Mouse (Mus musculus): Measurements from ENCODE around the gene Bhlhb9. TPM values are rescaled to one million over a fixed set of nuclear protein-coding genes. Genes with fewer than 3 reads are reported as not detected.
"Not testable (repeated sequence)": the region's sequence is repeated elsewhere in the genome, so short reads cannot be mapped to it uniquely, and the experiment has no call there.

Gene Bhlhb9
- polyA plus RNA-seq (2015; fragmentation: Nextera tagmentation; extraction: Ambion mirVana) = 114 and 115 TPM in 2 replicates

DNA sequence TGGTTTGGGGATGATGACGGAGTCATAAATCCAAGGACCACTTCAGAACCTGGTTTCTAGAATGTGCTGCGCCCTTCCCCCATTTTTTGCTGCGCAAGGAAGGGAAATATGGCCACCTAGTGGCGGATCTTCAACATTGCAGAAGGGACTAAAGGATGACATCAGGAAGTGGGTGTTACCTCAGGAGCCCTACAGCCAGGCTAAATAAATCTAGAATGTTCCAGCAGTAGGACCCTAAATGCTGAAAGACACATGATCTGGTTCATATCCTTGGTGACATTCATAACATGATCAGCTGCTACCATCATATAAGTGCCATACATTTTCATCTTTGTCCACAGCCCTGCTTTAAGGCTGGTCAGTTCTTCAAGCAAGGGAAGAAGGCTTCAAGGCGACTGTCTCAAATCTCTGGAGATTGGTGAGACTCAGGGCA lies at the start of gene Bhlhb9:
Gene Bhlhb9, plus strand, starts transcription at position 383 of the 433 bp plus-strand sequence.
- 0 out of 2 replicates have a peak, but pooled peaks have one; percentile 0 for ATAC-seq (ENCODE audit: low FRiP score, low read depth)
- H3K27me3 ChIP-seq; H3K4me1 ChIP-seq (replicated peaks); H3K9me3 ChIP-seq; H3K36me3 ChIP-seq: not testable (repeated sequence)
- Histone ChIP-seq H3K4me2 (peak within 1 kb of the TSS; percentile 53), H3K9ac (peak within 1 kb of the TSS; percentile 68), H3K4me3 (peak within 1 kb of the TSS; percentile 62), H3K27ac (replicated peaks) (peak within 1 kb of the TSS; percentile 85)
- WGBS = 23% methylated on average over 5 of the region's 5 CpGs

DNA sequence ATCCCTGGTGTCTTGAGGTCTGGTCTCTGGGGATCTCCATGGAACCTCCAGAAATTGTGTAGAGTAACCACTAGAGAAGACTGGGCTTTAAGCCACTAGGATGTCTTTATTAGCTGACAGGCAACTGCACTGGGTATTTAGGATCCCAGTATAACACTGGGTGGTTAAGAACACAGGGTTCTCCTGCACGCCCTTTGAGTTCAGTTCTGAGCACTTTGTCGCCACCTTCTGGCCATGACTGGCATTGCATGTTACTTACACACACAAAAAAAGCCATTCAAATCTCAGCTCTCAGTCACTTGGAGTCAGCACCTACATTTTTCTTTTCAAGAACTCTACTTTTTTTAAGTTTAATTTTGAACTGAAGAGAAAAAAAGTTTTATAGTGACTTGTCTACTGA lies 44.6 kb upstream of the Bhlhb9 start:
- H3K4me2 ChIP-seq = no peak overlapping the region
- H3K27ac ChIP-seq (replicated peaks) = no peak overlapping the region
- no peaks in the 10 kb centered on the region for H3K9me3 ChIP-seq
- 11% methylated on average over 2 of the region's 2 CpGs for WGBS
- H3K36me3 ChIP-seq = peaks cover 3% of the 10 kb centered on the region; the same call in 1 of the 2 replicates
- H3K9ac ChIP-seq = no peak overlapping the region
- no peaks in the 10 kb centered on the region for H3K27me3 ChIP-seq
- H3K4me1 ChIP-seq (replicated peaks) = no peaks in the 10 kb centered on the region
- ATAC-seq (ENCODE audit: low FRiP score, low read depth) = no peak; the same call in 1 of the 2 replicates
- no peak overlapping the region for H3K4me3 ChIP-seq

DNA sequence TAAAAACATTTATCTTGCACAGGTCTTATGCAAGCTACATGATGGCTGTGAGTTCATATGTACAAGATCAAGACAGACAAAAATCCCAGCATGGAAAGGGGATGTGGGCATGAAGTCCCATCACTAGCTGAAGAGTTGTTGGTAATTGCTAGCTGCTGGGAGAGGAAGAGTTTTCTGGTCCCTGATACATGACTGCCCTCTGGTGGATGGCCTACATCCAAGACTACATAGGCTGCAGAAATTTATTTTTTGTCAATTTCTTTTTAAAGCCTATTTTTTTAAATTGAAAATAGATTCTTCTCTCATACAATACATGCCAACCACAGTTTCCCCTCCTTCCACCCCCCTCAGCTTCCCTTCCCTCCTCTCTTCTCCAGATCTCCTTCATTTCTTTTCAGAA lies 35.7 kb upstream of the Bhlhb9 start:
- ATAC-seq (ENCODE audit: low FRiP score, low read depth) = no peak
- Histone ChIP-seq H3K36me3 (no peaks in the 10 kb centered on the region), H3K4me3 (no peak overlapping the region)

DNA sequence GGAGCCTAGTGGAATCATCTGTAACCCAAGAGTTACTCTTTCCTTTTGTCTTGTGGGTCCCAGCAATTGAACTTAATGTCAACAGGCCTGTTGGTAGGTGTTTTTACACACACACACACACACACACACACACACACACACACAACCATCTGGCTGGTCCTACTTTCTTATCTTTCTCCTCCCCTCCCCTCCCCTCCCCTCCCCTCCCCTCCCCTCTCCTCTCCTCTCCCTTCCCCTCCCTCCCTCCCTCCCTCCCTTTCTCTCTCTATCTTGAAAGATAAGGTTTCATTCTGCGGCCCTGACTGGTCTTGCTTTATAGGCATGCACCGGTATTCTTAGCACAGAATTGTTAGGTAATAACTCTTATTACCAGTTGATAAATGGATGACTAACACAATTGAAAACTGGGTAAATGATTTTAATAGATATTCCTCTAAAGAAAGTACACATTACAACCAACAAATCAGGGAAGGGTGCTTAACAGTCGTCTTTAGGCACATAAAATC lies 29.3 kb upstream of the Bhlhb9 start:
- H3K4me1 ChIP-seq (replicated peaks) = no peaks in the 10 kb centered on the region
- H3K27me3 ChIP-seq = no peaks in the 10 kb centered on the region
- H3K4me3 ChIP-seq = no peak overlapping the region
- H3K27ac ChIP-seq (replicated peaks) = no peak overlapping the region
- H3K9me3 ChIP-seq = no peaks in the 10 kb centered on the region
- ATAC-seq (ENCODE audit: low FRiP score, low read depth) = no peak
- 88% methylated on average over 2 of the region's 3 CpGs for WGBS
- H3K9ac ChIP-seq = no peak overlapping the region
- no peak overlapping the region for H3K4me2 ChIP-seq
- no peaks in the 10 kb centered on the region for H3K36me3 ChIP-seq

More for the DNA sequence above, 35.7 kb upstream of the Bhlhb9 start:
- Histone ChIP-seq H3K9me3 (no peaks in the 10 kb centered on the region), H3K4me2 (no peak overlapping the region), H3K27ac (replicated peaks) (no peak overlapping the region), H3K9ac (no peak overlapping the region), H3K4me1 (replicated peaks) (no peaks in the 10 kb centered on the region), H3K27me3 (no peaks in the 10 kb centered on the region)

DNA sequence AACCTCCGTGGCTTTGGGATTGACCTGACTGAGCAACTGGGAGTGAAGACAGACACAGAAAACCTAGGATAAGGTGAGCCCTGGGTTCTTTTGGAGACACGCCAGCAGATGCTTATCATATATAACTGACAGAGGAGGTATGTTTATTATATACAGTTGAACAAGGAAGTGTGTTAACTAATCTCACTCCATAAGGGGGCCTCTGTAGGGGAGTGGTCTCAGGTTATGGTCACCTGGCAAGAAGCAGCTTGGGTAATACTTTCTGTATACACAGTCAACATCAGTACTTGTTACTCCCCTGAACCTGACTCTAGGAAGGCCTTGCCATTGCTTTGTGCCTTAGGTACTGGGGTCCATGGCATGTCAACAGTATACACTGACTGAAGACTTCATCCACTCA lies 28.8 kb upstream of the Bhlhb9 start:
- 86% methylated on average over 2 of the region's 2 CpGs for WGBS
- no peaks in the 10 kb centered on the region for H3K9me3 ChIP-seq
- H3K36me3 ChIP-seq = no peaks in the 10 kb centered on the region
- H3K4me1 ChIP-seq (replicated peaks) = no peaks in the 10 kb centered on the region
- no peak overlapping the region for H3K4me2 ChIP-seq
- H3K27me3 ChIP-seq = no peaks in the 10 kb centered on the region
- no peak for ATAC-seq (ENCODE audit: low FRiP score, low read depth)
- H3K27ac ChIP-seq (replicated peaks) = no peak overlapping the region
- H3K4me3 ChIP-seq = no peak overlapping the region
- H3K9ac ChIP-seq = no peak overlapping the region

DNA sequence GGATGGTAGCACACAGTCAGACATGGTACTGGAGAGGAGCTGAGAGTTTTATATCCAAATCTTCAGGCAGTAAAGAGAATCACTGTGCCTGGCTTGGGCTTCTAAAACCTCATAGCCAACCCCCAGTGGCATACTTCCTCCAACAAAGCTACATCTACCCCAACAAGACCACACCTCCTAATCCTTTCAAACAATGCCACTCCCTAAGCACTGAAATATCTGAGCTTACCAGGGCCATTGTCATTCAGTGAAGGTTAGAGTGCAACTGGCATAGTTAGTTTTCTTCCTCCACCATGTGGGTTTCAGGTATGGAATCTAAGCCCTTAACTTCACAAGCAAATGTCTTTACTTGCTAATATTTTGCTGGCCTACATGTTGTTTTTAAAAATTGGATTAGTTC lies 5.9 kb upstream of the Bhlhb9 start:
- no peak overlapping the region for H3K27ac ChIP-seq (replicated peaks)
- no peaks in the 10 kb centered on the region for H3K4me1 ChIP-seq (replicated peaks)
- ATAC-seq (ENCODE audit: low FRiP score, low read depth) = no peak
- no peak overlapping the region for H3K9ac ChIP-seq
- H3K27me3 ChIP-seq = no peaks in the 10 kb centered on the region
- no peaks in the 10 kb centered on the region for H3K9me3 ChIP-seq
- H3K36me3 ChIP-seq = no peaks in the 10 kb centered on the region
- no peak overlapping the region for H3K4me2 ChIP-seq
- H3K4me3 ChIP-seq = no peak overlapping the region

DNA sequence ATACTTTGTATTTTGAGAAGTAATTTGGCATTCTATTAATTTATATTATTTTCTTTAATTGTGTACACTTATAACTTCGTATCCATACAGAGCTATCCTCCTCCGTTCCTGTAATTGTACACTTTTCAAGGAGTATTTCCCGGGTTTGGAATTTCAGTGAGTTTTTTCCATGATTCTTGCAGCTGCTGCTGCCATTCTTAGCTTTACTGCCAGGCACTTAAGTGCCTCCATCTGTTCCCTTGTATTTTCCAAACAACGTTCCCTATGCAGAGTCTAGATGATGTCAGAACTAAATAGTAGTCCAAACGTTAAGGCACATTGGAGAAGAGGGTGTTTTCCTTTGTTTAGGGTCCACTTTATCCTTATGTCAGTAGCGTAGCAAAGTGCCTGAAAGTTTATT lies 5.1 kb upstream of the Bhlhb9 start:
- H3K4me2 ChIP-seq = no peak overlapping the region
- H3K27ac ChIP-seq (replicated peaks) = no peak overlapping the region
- no peak overlapping the region for H3K9ac ChIP-seq
- no peak overlapping the region for H3K4me3 ChIP-seq
- no peaks in the 10 kb centered on the region for H3K9me3 ChIP-seq
- ATAC-seq (ENCODE audit: low FRiP score, low read depth) = no peak
- H3K36me3 ChIP-seq = no peaks in the 10 kb centered on the region
- 87% methylated on average over 6 of the region's 6 CpGs for WGBS
- H3K27me3 ChIP-seq = no peaks in the 10 kb centered on the region
- no peaks in the 10 kb centered on the region for H3K4me1 ChIP-seq (replicated peaks)

DNA sequence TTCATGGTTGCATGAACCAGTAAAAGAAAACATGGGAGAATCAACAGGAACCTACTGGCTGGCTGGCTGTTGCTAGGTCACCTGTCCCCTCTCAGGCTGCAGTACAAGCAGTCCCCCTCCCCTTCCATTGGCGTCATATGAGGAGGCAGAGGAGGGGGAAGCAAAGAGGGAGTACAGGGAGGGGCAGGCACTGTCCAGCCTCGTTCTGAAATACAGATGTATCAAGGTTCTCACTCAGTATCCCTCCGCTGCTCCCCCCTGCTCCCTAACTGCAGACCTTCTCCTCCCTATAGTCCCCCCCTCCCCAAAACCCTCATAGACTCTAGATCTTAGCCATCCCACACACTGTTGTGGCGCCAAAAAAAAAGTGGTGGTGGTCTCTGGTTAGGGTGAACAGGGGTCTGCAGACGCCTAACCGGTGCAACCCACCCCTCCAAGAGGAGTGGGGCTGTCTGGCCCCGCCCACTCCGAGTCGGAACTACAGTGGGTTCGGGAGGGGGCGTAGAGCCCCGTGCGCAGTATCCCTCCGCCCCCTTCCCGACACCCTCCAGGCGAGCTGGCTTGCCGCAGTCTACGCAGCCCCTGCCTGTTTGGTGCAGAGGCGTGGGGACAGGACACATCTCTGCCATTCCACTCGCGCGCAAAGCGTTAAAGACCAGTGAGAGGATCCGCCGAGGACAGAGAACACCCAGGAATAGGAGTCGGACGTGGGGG lies 1.6 kb upstream of the Bhlhb9 start:
- Histone ChIP-seq H3K9ac (peak overlapping the region; percentile 68), H3K4me2 (peak overlapping the region; percentile 53), H3K27ac (replicated peaks) (peak overlapping the region; percentile 85), H3K4me3 (peak overlapping the region; percentile 62)
- not testable (repeated sequence) for H3K9me3 ChIP-seq; H3K36me3 ChIP-seq; H3K4me1 ChIP-seq (replicated peaks); H3K27me3 ChIP-seq
- 14% methylated on average over 24 of the region's 27 CpGs for WGBS
- peak; percentile 93 for ATAC-seq (ENCODE audit: low FRiP score, low read depth)

DNA sequence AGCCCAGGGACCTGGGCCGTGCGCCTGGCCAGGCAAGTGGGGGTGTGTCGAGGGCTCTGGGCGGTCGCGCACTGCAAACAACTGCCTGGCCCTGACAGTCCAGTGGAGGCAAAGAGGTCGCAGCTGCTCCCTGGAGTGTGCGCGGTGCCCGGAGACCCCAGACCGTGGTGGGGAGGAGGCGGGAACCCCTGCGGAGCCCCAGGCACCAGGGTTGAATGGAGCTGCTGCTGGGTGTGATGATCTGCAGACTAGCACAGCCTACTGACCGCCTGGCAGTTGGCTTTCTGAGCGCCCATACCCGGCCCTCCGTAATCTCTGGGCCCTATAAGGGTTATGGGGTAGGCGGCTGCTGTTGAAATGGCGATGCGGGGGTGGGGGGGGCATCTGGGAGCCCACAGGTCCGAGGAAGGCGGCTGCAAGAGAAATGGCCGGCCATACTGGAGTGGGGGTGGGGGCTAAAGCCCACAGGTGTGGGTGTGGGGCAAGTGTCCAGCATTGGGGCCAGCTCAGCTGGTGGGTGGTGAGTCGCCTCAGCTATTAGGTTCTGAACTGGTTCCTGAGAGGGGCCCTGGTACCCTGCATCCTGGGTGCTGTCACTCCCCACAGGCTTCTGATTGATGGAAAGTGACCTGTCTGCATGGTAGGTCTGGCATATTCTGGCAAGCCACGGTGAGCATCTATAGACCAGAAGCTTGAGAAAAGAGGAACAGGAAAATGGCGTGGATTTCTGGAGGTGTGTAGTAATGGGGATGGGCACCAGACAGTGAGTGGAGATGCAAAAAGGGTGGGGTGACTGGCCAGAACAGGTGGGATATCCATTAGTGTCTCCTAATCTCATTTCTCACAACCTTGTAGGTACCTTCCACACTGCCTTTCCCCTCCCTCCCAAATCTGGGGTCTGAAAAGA lies 836 bp upstream of the Bhlhb9 start:
- ATAC-seq (ENCODE audit: low FRiP score, low read depth) = peak; percentile 76
- not testable (repeated sequence) for H3K36me3 ChIP-seq; H3K9me3 ChIP-seq; H3K4me1 ChIP-seq (replicated peaks); H3K27me3 ChIP-seq
- peak overlapping the region; percentile 85 for H3K27ac ChIP-seq (replicated peaks)
- peak overlapping the region; percentile 62 for H3K4me3 ChIP-seq
- peak overlapping the region; percentile 53 for H3K4me2 ChIP-seq
- 21% methylated on average over 20 of the region's 26 CpGs for WGBS
- peak overlapping the region; percentile 68 for H3K9ac ChIP-seq

DNA sequence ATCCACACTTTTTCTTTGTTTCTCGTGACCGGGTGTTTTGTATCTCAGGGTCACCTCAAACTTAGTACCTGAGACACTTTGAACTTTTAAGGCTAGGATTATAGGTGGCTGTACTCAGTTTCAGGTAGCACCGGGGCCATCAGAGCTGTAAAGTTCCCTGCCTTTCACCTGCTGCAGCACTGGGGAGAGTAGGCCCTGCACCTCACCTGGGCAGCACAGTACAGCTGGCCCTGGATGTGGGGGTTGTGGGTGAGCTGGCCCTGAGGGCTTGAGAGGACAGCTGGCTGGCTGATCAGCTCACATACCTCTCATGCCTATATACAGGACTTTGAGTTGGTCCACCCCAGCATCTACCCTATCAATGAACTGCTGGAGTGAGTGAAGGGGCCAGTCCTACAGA lies 6.8 kb downstream of the Bhlhb9 start:
- Histone ChIP-seq H3K4me2 (no peak overlapping the region), H3K9me3 (no peaks in the 10 kb centered on the region), H3K27ac (replicated peaks) (no peak overlapping the region), H3K9ac (no peak overlapping the region), H3K4me3 (no peak overlapping the region), H3K4me1 (replicated peaks) (no peaks in the 10 kb centered on the region), H3K36me3 (peaks cover 4% of the 10 kb centered on the region; the same call in 1 of the 2 replicates), H3K27me3 (no peaks in the 10 kb centered on the region)
- WGBS = 95% methylated on average over 3 of the region's 3 CpGs
- 0 out of 2 replicates have a peak, but pooled peaks have one; percentile 66 for ATAC-seq (ENCODE audit: low FRiP score, low read depth)

DNA sequence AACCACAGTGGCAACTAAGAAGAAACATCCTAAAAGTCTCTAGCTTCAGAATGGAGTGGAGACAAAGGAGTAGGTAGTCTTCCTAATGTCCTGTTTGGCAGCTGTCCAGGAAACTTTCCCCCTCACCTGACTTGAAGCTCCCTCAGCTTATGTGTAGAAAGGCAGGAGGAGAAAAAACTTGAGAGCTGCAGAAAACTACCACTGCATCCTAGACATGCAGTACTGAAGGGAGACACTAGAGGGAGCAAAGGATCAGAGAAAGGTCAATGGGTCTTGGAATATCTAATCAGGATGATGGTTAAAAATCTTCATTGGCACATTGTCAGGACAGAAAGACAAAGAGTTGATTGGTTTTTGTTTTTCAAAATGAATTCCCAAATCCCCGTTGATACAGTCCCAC lies 8.4 kb downstream of the Bhlhb9 start:
- Histone ChIP-seq H3K36me3 (no peaks in the 10 kb centered on the region), H3K9ac (no peak overlapping the region), H3K9me3 (no peaks in the 10 kb centered on the region), H3K4me2 (no peak overlapping the region), H3K27me3 (no peaks in the 10 kb centered on the region), H3K27ac (replicated peaks) (no peak overlapping the region), H3K4me1 (replicated peaks) (no peaks in the 10 kb centered on the region), H3K4me3 (no peak overlapping the region)
- ATAC-seq (ENCODE audit: low FRiP score, low read depth) = no peak
- WGBS = 7% methylated on average over 1 of the region's 1 CpGs

DNA sequence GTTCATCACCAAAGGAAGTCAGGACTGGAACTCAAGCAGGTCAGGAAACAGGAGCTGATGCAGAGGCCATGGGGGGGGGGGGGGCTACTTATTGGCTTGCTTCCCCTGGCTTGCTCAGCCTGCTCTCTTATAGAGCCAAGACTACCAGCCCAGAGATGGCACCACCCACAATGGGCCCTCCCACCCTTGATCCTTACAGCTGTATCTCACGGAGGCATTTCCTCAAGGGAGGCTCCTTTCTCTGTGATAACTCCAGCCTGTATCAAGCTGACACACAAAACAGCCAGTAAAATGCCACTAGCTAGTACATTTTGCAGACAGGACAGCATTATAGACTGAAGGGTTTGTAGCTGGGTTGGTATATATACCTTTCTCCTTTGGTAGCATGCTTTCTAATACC lies 38.5 kb downstream of the Bhlhb9 start:
- H3K36me3 ChIP-seq; H3K9me3 ChIP-seq; H3K27ac ChIP-seq (replicated peaks); H3K4me2 ChIP-seq; ATAC-seq (ENCODE audit: low FRiP score, low read depth); H3K4me3 ChIP-seq; H3K27me3 ChIP-seq; H3K4me1 ChIP-seq (replicated peaks); H3K9ac ChIP-seq: not testable (repeated sequence)
- WGBS = 47% methylated on average over 1 of the region's 1 CpGs
